Comparison of ENCODE assay signal across 16 mouse cellular contexts in genomic region chr7:28591862-28592261, GRCm38 (mm10). TPM values are rescaled to one million over a fixed set of nuclear protein-coding genes. Genes with fewer than 3 reads are reported as not detected.
"Had no signal": no experiment of that assay in that cellular context is flagged by ENCODE, and none has a peak within 500 bp of the region (broad histone marks: within the 10 kb centered on the region; RNA-seq: fewer than 3 reads in every experiment).

No protein-coding gene starts in this region.

- H3K9ac ChIP-seq: limb, embryonic 12.5 days; neural tube, embryonic 12.5 days had no signal

- H3K4me3 ChIP-seq: layer of hippocampus, adult 2 months; limb, embryonic 12.5 days; neural tube, embryonic 12.5 days had no signal

- ATAC-seq: lung, postnatal 0 days had no signal

- DNase-seq: kidney, adult 2 months; kidney, postnatal 36 days; lung, adult 2 months; lung, postnatal 36 days; midbrain, embryonic 14.5 days; spleen, adult 18-20 months; thymus, adult 2 months; thymus, postnatal 25 days had no signal

- H3K9me3 ChIP-seq: limb, embryonic 12.5 days; neural tube, embryonic 12.5 days had no signal

- H3K4me2 ChIP-seq: limb, embryonic 12.5 days; neural tube, embryonic 12.5 days had no signal

- H3K27ac ChIP-seq: layer of hippocampus, adult 2 months; neural tube, embryonic 12.5 days had no signal

- H3K27me3 ChIP-seq: limb, embryonic 12.5 days; neural tube, embryonic 12.5 days had no signal

RNA-seq across cellular contexts. Expression of gene Acp7, which starts 39.3 kb away (rescaled TPM):
- polyA plus RNA-seq: kidney, adult 2 months; kidney, embryonic 16.5 days; limb, embryonic 12.5 days; liver, adult 2 months; lung, postnatal 0 days; midbrain, embryonic 14.5 days; neural tube, embryonic 12.5 days; stomach, embryonic 14.5 days; urinary bladder, adult 2 months had no signal

RNA-seq across cellular contexts. Expression of gene Nccrp1, which starts 44.8 kb away (rescaled TPM):
- polyA plus RNA-seq: kidney, embryonic 16.5 days; limb, embryonic 12.5 days; lung, postnatal 0 days; neural tube, embryonic 12.5 days; stomach, embryonic 14.5 days had no signal

RNA-seq across cellular contexts. Expression of gene Sycn, which starts 51.2 kb away (rescaled TPM):
- polyA plus RNA-seq: kidney, embryonic 16.5 days; limb, embryonic 12.5 days; lung, adult 2 months; lung, postnatal 0 days; midbrain, embryonic 14.5 days; neural tube, embryonic 12.5 days; urinary bladder, adult 2 months had no signal
